Mouse (Mus musculus) neural tube, embryonic 14.5 days (tissue): ENCODE measurements around the gene Tceanc. TPM values are rescaled to one million over a fixed set of nuclear protein-coding genes. Genes with fewer than 3 reads are reported as not detected.
A peak's percentile ranks its signal among the peaks of the same experiment; 100 is the strongest.

ENCODE experiments used
- ATAC-seq: fragments of 200-750 bp; cut with Nextera tagmentation; 2 replicates; pipeline ENCODE4 v1.8.0; 2017; ENCODE audit warnings: low read depth, mild to moderate bottlenecking, moderate TSS enrichment, moderate library complexity
- H3K27ac ChIP-seq: fragments of 300-500 bp; sonication (generic); 2 replicates; pipeline ENCODE4 v1.5.1; 2014; ENCODE audit warnings: low read depth, mild to moderate bottlenecking, control low read depth, low read length, moderate library complexity, mixed read lengths
- H3K27me3 ChIP-seq: fragments of 300-500 bp; sonication (generic); 2 replicates; pipeline ENCODE4 v1.6.1; 2014; ENCODE audit warnings: low read length; ENCODE audit not compliant: control insufficient read depth, insufficient read depth
- H3K36me3 ChIP-seq: fragments of 300-500 bp; sonication (generic); 2 replicates; pipeline ENCODE4 v1.6.1; 2014; ENCODE audit warnings: low read length, mixed read lengths; ENCODE audit not compliant: control insufficient read depth, insufficient read depth
- H3K4me1 ChIP-seq: fragments of 300-500 bp; sonication (generic); 2 replicates; pipeline ENCODE4 v1.6.1; 2014; ENCODE audit warnings: low read length; ENCODE audit not compliant: control insufficient read depth, insufficient read depth
- H3K4me2 ChIP-seq: fragments of 300-500 bp; sonication (generic); 2 replicates; pipeline ENCODE4 v1.6.1; 2014; ENCODE audit warnings: mild to moderate bottlenecking, low read depth, low read length, control low read depth
- H3K4me3 ChIP-seq: fragments of 300-500 bp; sonication (generic); 2 replicates; pipeline ENCODE4 v1.5.1; 2014; ENCODE audit warnings: low read depth, low read length, control low read depth, mixed read lengths
- H3K9ac ChIP-seq: fragments of 300-500 bp; sonication (generic); replicated peaks from 2 replicates; pipeline ENCODE4 v1.6.1; 2014; ENCODE audit warnings: low read depth, mild to moderate bottlenecking, control low read depth, low read length, mixed read lengths
- H3K9me3 ChIP-seq: fragments of 300-500 bp; sonication (generic); 2 replicates; pipeline ENCODE4 v1.6.1; 2016; ENCODE audit warnings: low read length; ENCODE audit not compliant: control insufficient read depth
- WGBS: fragments of 180-500 bp; shearing (Covaris S2); extraction: QIAGEN DNeasy Blood & Tissue Kit; methylation state at CpG from one replicate; pipeline ENCODE4 v1.1.7; 2014; 5-methylcytosine and 5-hydroxymethylcytosine counted together
- polyA plus RNA-seq: library from polyadenylated mRNA; unstranded; fragments of >200 nt; fragmentation: Nextera tagmentation; extraction: Ambion mirVana; gene quantifications from 2 replicates; pipeline ENCODE4 v1.2.1, GENCODE M21; 2014

Tceanc gene
- polyA plus RNA-seq, 1 experiment from 2014 or later: 5.9 TPM

DNA sequence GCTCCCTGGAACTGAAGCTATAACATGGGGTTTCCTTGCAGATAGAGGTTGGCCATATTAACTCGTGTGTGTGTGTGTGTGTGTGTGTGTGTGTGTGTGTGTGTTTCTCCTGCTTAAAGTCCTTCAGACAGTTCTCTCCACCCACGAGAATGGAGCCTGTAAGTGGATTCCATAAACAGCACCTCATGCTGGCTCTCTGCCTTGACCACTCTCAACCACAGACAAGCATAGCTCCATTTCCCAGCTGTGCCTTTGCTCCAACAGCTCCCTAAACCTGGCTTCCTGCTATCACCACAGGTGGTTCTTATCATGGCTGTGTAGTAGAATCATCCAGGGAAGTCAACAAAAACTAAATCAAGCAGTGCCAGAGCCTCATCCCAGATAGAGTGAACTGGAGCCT lies 13.9 kb downstream of the Tceanc start:
- H3K4me1 ChIP-seq: peaks cover 4% of the 10 kb centered on the region; the same call in 1 of the 2 replicates
- no peak overlapping the region for H3K9ac ChIP-seq
- ATAC-seq: no peak
- 85% methylated on average over 2 of the region's 2 CpGs for WGBS
- H3K36me3 ChIP-seq: no peaks in the 10 kb centered on the region
- no peak overlapping the region for H3K4me2 ChIP-seq
- H3K9me3 ChIP-seq: no peaks in the 10 kb centered on the region
- no peak overlapping the region for H3K27ac ChIP-seq
- H3K4me3 ChIP-seq: no peak overlapping the region
- no peaks in the 10 kb centered on the region for H3K27me3 ChIP-seq

DNA sequence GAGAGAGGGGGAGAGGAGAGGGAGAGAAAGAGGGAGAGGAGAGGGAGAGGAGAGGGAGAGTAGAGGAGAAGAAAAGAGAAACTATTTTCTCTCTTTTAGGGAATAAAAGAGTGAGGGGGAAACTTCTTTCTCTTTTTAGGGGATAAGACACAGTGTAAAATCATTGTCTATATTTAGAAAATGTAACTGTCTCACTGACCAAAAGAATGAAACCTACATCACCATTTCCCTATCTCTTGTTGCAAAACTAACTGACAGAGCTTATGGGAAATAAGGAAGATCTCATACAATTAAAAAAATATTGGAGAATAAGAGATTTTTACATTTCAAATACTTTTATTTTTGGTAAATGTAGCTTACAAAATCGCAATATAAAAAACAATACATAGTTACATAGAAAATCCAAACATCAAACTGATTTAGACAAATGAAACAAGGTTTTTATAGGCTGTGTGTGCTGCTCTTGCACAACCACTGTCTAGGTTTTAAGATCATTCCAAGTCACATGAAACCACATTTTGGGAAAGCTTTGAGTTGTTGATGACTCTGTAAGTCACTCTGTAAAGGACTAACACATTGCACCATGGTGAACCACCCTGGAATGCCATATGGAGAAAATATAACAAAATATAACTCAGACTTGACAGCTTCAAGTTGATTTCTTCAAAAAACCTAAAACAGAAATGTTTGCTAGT lies 18.7 kb downstream of the Tceanc start:
- ATAC-seq: no peak
- H3K27ac ChIP-seq: no peak overlapping the region
- WGBS: 72% methylated on average over 1 of the region's 1 CpGs

DNA sequence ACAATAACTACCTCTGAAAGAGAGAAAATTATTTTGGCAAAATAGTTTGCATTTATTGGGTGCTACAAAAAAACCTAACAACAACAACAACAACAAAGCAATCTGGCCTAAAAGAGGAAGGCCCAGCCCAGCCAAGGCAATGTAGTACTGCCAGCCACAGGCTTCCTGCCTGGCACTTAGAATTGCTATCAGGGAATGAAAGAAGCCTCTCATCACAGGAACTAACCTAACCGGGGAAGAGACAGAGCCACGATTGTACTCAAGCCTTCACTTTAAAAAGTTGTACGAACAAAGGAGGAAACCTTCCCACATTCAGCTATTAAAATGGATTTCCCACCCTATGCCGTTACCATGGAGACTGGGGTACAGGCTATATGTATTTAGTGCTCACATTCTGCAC lies 20.6 kb downstream of the Tceanc start:
- Histone ChIP-seq H3K9me3 (no peaks in the 10 kb centered on the region), H3K9ac (no peak overlapping the region), H3K4me3 (no peak overlapping the region), H3K4me2 (no peak overlapping the region), H3K36me3 (no peaks in the 10 kb centered on the region), H3K4me1 (no peaks in the 10 kb centered on the region), H3K27me3 (no peaks in the 10 kb centered on the region), H3K27ac (no peak overlapping the region)
- peak; percentile 51; the same call in 1 of the 2 replicates for ATAC-seq
- WGBS: 37% methylated on average over 4 of the region's 4 CpGs

More for the DNA sequence above, 18.7 kb downstream of the Tceanc start:
- H3K9me3 ChIP-seq: no peaks in the 10 kb centered on the region
- no peaks in the 10 kb centered on the region for H3K36me3 ChIP-seq
- no peak overlapping the region for H3K4me2 ChIP-seq
- H3K9ac ChIP-seq: no peak overlapping the region
- H3K4me3 ChIP-seq: no peak overlapping the region
- H3K27me3 ChIP-seq: no peaks in the 10 kb centered on the region
- no peaks in the 10 kb centered on the region for H3K4me1 ChIP-seq

DNA sequence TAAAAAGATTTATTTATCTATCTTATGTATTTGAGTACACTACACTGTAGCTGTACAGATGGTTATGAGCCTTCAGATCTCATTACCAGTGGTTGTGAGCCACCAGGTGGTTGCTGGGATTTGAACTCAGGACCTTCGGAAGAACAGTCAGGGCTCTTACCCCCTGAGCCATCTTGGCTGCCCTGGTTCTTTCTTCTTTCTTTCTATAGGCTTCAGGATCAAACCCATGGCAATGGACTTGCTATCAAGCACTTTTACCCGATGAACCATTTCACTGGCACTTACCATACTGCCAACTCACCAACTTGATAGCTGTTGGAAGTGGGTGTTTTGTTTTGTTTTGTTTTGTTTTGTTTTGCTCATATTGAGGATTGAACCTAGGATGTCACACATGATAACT lies 23.3 kb downstream of the Tceanc start:
- no peak overlapping the region for H3K9ac ChIP-seq
- H3K9me3 ChIP-seq: no peaks in the 10 kb centered on the region
- 94% methylated on average over 2 of the region's 2 CpGs for WGBS
- H3K36me3 ChIP-seq: no peaks in the 10 kb centered on the region
- ATAC-seq: no peak
- H3K27me3 ChIP-seq: no peaks in the 10 kb centered on the region
- no peak overlapping the region for H3K27ac ChIP-seq
- H3K4me2 ChIP-seq: no peak overlapping the region
- no peak overlapping the region for H3K4me3 ChIP-seq
- no peaks in the 10 kb centered on the region for H3K4me1 ChIP-seq

DNA sequence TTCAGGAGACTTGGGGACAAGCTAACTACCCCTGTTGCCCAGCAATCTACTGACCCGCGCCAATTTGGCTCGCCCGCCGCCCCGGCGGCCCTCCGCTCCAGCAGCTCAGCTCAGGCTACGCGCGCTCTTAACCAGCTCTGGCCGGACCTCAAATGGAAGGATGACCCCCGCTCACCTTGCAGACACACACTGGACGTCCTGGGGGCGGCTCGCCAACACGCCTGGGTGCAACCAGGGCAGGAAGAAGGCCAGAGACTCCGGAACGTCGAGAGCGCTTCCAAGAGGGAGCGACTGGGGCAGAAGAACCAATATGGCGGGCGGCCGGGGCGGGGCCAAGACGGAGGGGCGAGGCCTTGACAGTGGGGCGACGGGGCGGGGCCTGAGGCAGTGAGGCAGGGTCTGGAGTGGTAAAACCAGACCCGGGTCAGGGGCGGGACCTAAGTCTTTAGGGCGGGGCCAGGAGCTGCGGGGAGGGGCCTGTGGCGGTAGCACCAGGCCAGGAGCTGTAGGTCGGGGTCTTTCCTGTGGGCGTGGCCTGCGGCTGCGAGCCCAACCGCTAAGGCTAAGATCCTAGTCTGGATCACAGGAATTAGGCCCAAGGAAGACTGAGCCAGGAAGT lies 38.9 kb downstream of the Tceanc start, which contains the start of gene Rab9:
Rab9 (minus strand) TSS at position 503 of the 619 bp plus-strand sequence.
- Histone ChIP-seq H3K27me3 (no peaks in the 10 kb centered on the region), H3K27ac (peak within 1 kb of the TSS; percentile 66), H3K4me1 (no peaks in the 10 kb centered on the region; the same call in 1 of the 2 replicates), H3K9me3 (no peaks in the 10 kb centered on the region), H3K4me3 (peak within 1 kb of the TSS; percentile 58), H3K36me3 (no peaks in the 10 kb centered on the region), H3K9ac (peak within 1 kb of the TSS; percentile 59), H3K4me2 (peak within 1 kb of the TSS; percentile 61)
- peak; percentile 98 for ATAC-seq
- WGBS: 16% methylated on average over 40 of the region's 41 CpGs

DNA sequence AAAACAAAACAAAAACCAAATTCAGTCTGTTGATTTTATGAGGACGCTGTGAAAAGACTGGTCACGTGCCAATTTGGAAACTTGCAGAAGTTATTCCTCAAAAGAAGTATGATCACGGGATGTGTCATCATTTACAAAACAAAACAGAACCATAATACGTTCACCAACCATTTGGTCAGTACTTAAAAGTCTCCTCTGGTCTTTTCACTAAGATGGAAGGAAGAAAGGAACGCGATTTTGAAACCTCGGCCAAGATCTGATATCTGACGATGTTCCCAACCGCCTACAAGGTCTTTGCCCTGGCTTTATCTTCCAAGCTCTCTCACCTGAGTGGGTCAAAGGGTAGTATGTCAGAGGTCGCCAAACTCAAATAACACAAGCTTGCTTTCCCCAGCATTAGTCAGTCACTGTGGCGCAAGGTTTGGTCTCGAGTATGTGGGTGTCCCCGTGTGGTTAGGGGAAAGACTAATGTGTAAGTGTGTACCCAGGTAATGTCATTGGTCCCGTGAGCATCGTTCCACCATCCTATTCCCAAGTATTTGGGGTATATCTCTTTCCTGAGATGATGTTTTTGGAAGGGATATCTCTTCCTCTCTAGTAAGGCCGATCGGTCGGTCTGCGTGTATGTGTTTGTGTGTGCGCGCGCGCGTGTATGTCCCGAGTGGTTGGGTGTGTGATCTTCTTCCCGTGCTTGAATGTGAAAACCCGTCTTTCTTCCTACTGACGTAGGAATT lies 39.6 kb downstream of the Tceanc start:
- peak; percentile 57 for ATAC-seq
- no peaks in the 10 kb centered on the region for H3K36me3 ChIP-seq
- H3K27ac ChIP-seq: no peak overlapping the region; the same call in 1 of the 2 replicates
- H3K4me2 ChIP-seq: peak overlapping the region; percentile 61
- H3K4me3 ChIP-seq: peak overlapping the region; percentile 58
- WGBS: 17% methylated on average over 28 of the region's 28 CpGs
- H3K27me3 ChIP-seq: no peaks in the 10 kb centered on the region
- H3K4me1 ChIP-seq: no peaks in the 10 kb centered on the region; the same call in 1 of the 2 replicates
- H3K9me3 ChIP-seq: no peaks in the 10 kb centered on the region
- H3K9ac ChIP-seq: peak overlapping the region; percentile 59

DNA sequence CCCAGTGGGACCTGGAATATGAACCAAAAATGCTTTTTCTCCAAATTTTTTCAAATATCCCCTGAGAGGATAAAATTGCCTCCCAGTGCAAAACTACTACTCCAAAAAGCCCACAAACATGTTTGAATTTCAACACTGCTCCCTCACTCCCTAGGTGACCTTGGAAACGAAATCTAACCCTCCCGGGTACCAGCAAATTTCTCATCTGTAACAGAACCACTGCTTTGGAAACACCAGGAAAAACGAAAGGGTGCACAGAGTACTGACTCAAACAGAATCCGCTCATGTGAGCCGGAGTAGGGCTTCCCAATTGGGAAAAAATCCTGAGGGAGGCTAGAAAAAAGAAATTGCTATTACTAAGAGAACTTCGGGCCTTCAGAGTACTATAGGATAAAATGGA lies 41.0 kb downstream of the Tceanc start:
- Histone ChIP-seq H3K9me3 (no peaks in the 10 kb centered on the region), H3K4me2 (peak overlapping the region; percentile 61; the same call in 1 of the 2 replicates), H3K9ac (no peak overlapping the region), H3K4me3 (no peak overlapping the region), H3K36me3 (no peaks in the 10 kb centered on the region), H3K27ac (no peak overlapping the region), H3K4me1 (no peaks in the 10 kb centered on the region; the same call in 1 of the 2 replicates), H3K27me3 (no peaks in the 10 kb centered on the region)
- WGBS: 79% methylated on average over 6 of the region's 6 CpGs
- no peak for ATAC-seq

DNA sequence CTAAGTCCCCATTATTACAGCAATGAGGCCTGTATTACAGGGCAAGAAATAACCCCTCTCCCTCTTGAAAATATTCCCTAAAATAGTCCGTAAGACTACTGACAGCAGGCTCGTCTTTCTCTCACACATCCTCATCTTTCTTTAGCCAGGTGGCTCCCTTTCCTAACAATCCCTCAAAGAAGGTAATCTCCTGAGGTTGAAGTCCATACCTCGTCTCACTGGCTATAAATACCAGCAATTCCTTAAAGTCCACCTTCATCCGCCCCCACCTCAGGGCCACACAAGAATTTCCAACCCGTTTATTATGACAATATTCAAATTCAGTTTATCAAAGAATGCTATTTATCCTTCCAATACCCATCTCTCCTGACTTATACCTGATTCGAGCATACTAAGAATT lies 45.8 kb downstream of the Tceanc start:
- Histone ChIP-seq H3K27me3 (no peaks in the 10 kb centered on the region), H3K4me3 (no peak overlapping the region), H3K4me2 (no peak overlapping the region), H3K36me3 (no peaks in the 10 kb centered on the region), H3K27ac (no peak overlapping the region), H3K9me3 (no peaks in the 10 kb centered on the region), H3K9ac (no peak overlapping the region), H3K4me1 (no peaks in the 10 kb centered on the region)
- whole genome bisulfite sequencing: 88% methylated on average over 6 of the region's 6 CpGs
- no peak for ATAC-seq

DNA sequence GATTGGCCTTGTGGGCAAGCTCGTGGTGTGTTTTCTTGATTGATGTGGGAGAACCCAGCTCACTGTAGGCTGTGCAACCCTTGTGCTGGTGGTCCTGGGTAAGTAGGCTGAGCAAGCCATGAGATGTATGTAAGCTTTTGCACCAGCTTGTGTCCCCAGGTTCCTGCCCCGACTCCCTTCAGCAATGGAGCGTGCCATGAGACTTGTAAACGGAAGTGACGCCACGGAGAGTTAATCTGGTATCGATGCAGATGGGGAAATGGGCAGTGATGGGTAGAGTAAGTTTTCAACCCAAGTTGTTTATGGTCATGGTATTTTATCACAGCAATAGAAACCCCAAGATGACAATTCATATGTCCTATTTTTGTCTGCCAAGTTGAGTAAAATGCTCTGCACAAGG lies 50.0 kb downstream of the Tceanc start:
- Histone ChIP-seq H3K36me3 (no peaks in the 10 kb centered on the region), H3K9ac (no peak overlapping the region), H3K4me3 (no peak overlapping the region), H3K9me3 (no peaks in the 10 kb centered on the region), H3K4me1 (no peaks in the 10 kb centered on the region), H3K27me3 (no peaks in the 10 kb centered on the region), H3K27ac (no peak overlapping the region), H3K4me2 (no peak overlapping the region)
- 93% methylated on average over 7 of the region's 7 CpGs for WGBS
- ATAC-seq: no peak
